Mouse (Mus musculus) midbrain, embryonic 13.5 days (tissue): ENCODE data around the gene Myh3. TPM values are rescaled to one million over a fixed set of nuclear protein-coding genes. Genes with fewer than 3 reads are reported as not detected.
A peak's percentile ranks its signal among the peaks of the same experiment; 100 is the strongest.

Source experiments
- ATAC-seq: fragments of 200-750 bp; cut with Nextera tagmentation; 2 replicates; pipeline ENCODE4 v1.8.0; 2017; ENCODE audit warnings: mild to moderate bottlenecking, moderate TSS enrichment, moderate library complexity
- H3K27ac ChIP-seq: fragments of 300-500 bp; sonication (generic); 2 replicates; pipeline ENCODE4 v1.5.1; 2015; ENCODE audit warnings: inconsistent platforms, mild to moderate bottlenecking, moderate library complexity
- H3K27me3 ChIP-seq: fragments of 300-500 bp; sonication (generic); 2 replicates; pipeline ENCODE4 v1.6.1; 2015; ENCODE audit warnings: mild to moderate bottlenecking, inconsistent platforms
- H3K36me3 ChIP-seq: fragments of 300-500 bp; sonication (generic); 2 replicates; pipeline ENCODE4 v1.6.1; 2015; ENCODE audit warnings: mild to moderate bottlenecking, inconsistent platforms
- H3K4me1 ChIP-seq: fragments of 300-500 bp; sonication (generic); replicated peaks from 2 replicates; pipeline ENCODE4 v1.6.1; 2015; ENCODE audit warnings: inconsistent platforms
- H3K4me2 ChIP-seq: fragments of 300-500 bp; sonication (generic); replicated peaks from 2 replicates; pipeline ENCODE4 v1.6.1; 2015; ENCODE audit warnings: moderate library complexity, mild to moderate bottlenecking, inconsistent platforms
- H3K4me3 ChIP-seq: fragments of 300-500 bp; sonication (generic); replicated peaks from 2 replicates; pipeline ENCODE4 v1.5.1; 2015; ENCODE audit warnings: mild to moderate bottlenecking, inconsistent platforms
- H3K9ac ChIP-seq: fragments of 300-500 bp; sonication (generic); replicated peaks from 2 replicates; pipeline ENCODE4 v1.6.1; 2015; ENCODE audit warnings: mild to moderate bottlenecking, inconsistent platforms
- H3K9me3 ChIP-seq: fragments of 300-500 bp; sonication (generic); 2 replicates; pipeline ENCODE4 v1.6.1; 2016; ENCODE audit warnings: mild to moderate bottlenecking, inconsistent platforms
- WGBS: fragments of 180-500 bp; shearing (Covaris S2); methylation state at CpG from one replicate; pipeline ENCODE4 v1.1.7; 2015; 5-methylcytosine and 5-hydroxymethylcytosine counted together
- polyA plus RNA-seq: library from polyadenylated mRNA; unstranded; fragments of >200 nt; fragmentation: Nextera tagmentation; extraction: Ambion mirVana; gene quantifications from 2 replicates; pipeline ENCODE4 v1.2.1, GENCODE M21; 2015

Myh3 gene
- polyA plus RNA-seq, 1 experiment from 2014 or later, result 0.35 TPM

DNA sequence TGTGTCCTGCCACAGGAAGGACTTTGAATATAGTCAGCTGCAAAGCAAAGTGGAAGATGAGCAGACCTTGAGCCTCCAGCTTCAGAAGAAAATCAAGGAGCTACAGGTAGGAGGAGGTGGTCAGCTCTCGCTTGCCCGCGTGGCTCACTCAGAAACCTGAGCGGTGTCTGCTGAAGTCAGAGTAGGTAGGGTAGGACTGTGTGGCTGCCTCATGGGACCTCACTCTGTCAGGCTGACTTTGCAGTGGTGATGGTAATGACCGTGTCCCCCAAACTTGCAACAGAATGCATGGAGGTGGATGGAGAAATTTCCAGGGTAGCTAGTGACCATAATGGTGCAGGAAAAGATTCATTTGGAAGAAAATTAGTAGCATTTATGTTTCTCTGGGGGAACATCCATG lies 15.6 kb downstream of the Myh3 start:
- no peaks in the 10 kb centered on the region for H3K9me3 ChIP-seq
- H3K4me3 ChIP-seq, result no peak overlapping the region
- no peaks in the 10 kb centered on the region for H3K4me1 ChIP-seq
- ATAC-seq, result no peak
- 96% methylated on average over 5 of the region's 5 CpGs for WGBS
- no peak overlapping the region for H3K27ac ChIP-seq
- H3K9ac ChIP-seq, result no peak overlapping the region
- peaks cover under 1% of the 10 kb centered on the region; the same call in 1 of the 2 replicates for H3K27me3 ChIP-seq
- H3K4me2 ChIP-seq, result no peak overlapping the region
- H3K36me3 ChIP-seq, result no peaks in the 10 kb centered on the region

DNA sequence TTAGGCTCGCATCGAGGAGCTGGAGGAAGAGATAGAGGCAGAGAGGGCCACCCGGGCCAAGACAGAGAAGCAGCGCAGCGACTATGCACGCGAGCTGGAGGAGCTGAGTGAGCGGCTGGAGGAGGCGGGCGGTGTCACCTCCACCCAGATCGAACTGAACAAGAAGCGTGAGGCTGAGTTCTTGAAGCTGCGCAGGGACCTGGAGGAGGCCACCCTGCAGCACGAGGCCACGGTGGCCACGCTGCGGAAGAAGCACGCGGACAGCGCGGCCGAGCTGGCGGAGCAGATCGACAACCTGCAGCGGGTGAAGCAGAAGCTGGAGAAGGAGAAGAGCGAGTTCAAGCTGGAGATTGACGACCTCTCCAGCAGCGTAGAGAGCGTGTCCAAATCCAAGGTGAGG lies 16.4 kb downstream of the Myh3 start:
- 79% methylated on average over 29 of the region's 29 CpGs for WGBS
- Histone ChIP-seq H3K4me2 (no peak overlapping the region), H3K9me3 (no peaks in the 10 kb centered on the region), H3K9ac (no peak overlapping the region), H3K36me3 (no peaks in the 10 kb centered on the region), H3K27ac (no peak overlapping the region), H3K27me3 (no peaks in the 10 kb centered on the region), H3K4me1 (no peaks in the 10 kb centered on the region), H3K4me3 (no peak overlapping the region)
- ATAC-seq, result no peak

DNA sequence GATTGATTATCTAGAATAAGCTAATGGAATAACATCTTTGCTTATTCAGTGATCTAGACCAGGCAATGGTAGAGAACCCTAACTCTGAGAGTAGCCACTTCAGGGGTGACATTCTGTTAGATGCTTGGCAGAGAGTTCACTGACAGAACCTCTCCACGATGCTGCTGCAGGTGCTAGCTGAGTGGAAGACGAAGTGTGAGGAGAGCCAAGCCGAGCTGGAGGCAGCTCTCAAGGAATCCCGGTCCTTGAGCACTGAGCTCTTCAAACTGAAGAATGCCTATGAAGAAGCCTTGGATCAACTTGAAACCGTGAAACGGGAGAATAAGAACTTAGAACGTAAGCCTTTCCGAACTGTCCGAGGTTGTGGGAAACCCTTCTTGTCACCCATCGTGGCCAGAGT lies 19.6 kb downstream of the Myh3 start:
- WGBS, result 95% methylated on average over 10 of the region's 10 CpGs

DNA sequence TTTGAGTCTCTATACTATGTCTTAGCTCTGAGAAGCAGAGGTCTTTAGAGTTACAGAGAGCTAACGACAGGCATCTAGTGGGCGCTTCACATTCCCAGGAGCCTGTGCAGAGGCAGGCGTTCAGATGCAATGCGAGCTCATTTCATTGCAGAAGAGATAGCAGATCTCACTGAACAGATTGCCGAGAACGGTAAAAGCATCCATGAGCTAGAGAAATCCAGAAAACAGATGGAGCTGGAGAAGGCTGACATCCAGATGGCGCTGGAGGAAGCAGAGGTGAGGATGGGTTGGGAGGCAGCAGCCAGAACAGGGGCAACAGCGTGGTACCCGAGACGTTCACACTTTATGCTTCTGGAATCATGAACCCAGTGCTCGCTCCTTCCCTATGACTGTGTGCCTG lies 20.3 kb downstream of the Myh3 start:
- WGBS, result 91% methylated on average over 11 of the region's 11 CpGs
- no peak for ATAC-seq
- no peak overlapping the region for H3K4me2 ChIP-seq

More for the DNA sequence above, 19.6 kb downstream of the Myh3 start:
- H3K27ac ChIP-seq, result no peak overlapping the region
- H3K4me2 ChIP-seq, result no peak overlapping the region
- no peaks in the 10 kb centered on the region for H3K27me3 ChIP-seq
- H3K4me3 ChIP-seq, result no peak overlapping the region
- no peaks in the 10 kb centered on the region for H3K9me3 ChIP-seq
- ATAC-seq, result no peak
- H3K9ac ChIP-seq, result no peak overlapping the region
- H3K36me3 ChIP-seq, result no peaks in the 10 kb centered on the region
- H3K4me1 ChIP-seq, result no peaks in the 10 kb centered on the region

DNA sequence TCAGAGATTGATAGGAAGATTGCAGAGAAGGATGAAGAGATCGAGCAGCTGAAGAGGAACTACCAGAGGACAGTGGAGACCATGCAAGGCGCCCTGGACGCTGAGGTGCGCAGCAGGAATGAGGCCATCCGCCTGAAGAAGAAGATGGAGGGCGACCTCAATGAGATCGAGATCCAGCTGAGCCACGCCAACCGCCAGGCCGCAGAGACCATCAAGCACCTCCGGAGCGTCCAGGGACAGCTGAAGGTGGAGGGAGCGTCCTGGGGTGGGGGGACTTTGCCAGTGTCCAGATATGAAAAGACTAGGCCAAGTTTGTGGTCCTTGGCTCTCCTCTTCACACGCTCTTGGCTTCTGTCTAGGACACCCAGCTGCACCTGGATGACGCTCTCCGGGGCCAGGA lies 21.1 kb downstream of the Myh3 start:
- 95% methylated on average over 16 of the region's 16 CpGs for WGBS
- no peaks in the 10 kb centered on the region for H3K36me3 ChIP-seq
- H3K27me3 ChIP-seq, result no peaks in the 10 kb centered on the region
- no peak overlapping the region for H3K9ac ChIP-seq
- no peak overlapping the region for H3K4me2 ChIP-seq
- H3K4me3 ChIP-seq, result no peak overlapping the region
- H3K4me1 ChIP-seq, result no peaks in the 10 kb centered on the region
- no peaks in the 10 kb centered on the region for H3K9me3 ChIP-seq
- ATAC-seq, result no peak
- no peak overlapping the region for H3K27ac ChIP-seq

More for the DNA sequence above, 20.3 kb downstream of the Myh3 start:
- no peaks in the 10 kb centered on the region for H3K9me3 ChIP-seq
- no peaks in the 10 kb centered on the region for H3K27me3 ChIP-seq
- H3K27ac ChIP-seq, result no peak overlapping the region
- H3K9ac ChIP-seq, result no peak overlapping the region
- no peaks in the 10 kb centered on the region for H3K36me3 ChIP-seq
- no peaks in the 10 kb centered on the region for H3K4me1 ChIP-seq
- H3K4me3 ChIP-seq, result no peak overlapping the region

DNA sequence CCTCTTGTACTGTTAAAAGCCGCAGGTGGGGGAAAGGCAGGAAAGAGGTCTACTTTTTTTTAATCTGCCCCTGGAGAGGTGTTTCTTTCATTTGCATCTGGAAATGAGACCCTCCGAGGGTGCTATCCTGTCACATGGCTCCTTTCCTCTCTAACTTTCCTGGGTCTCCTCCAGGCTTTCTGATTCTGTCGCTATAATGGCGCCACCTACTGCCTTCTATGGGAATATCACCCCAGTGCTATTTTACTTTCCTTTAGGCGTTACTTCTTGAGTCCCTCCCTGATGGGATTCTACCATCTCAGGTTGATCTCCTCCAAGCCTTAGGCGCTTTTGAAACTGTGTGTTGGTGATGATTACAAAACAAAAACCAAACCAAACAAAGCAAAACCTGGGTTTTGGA lies 22.1 kb downstream of the Myh3 start:
- Histone ChIP-seq H3K9ac (no peak overlapping the region), H3K4me1 (no peaks in the 10 kb centered on the region), H3K27ac (no peak overlapping the region), H3K4me3 (no peak overlapping the region), H3K4me2 (no peak overlapping the region), H3K36me3 (no peaks in the 10 kb centered on the region), H3K9me3 (no peaks in the 10 kb centered on the region), H3K27me3 (no peaks in the 10 kb centered on the region)
- WGBS, result 39% methylated on average over 6 of the region's 6 CpGs
- ATAC-seq, result no peak

DNA sequence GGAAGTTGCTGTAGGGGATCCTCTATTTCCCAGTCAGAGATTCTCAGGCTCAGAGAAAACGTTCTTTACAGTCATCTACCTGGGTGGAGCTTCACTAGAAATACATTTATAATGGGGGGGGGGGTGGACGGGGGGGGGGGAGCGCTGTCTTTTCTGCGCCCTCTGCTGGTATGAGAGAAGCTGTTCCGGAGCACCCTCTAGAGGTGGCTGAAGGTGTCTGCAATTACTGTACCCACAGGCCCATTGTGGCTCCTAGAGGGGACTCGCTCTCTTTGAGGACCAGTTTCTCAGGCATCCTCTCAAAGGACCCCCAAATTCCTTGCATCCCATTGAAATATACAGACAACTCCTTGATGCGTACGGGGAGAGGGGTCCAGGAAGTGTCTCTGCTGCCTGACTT lies 23.6 kb downstream of the Myh3 start:
- Histone ChIP-seq H3K4me1 (no peaks in the 10 kb centered on the region), H3K9ac (no peak overlapping the region), H3K9me3 (no peaks in the 10 kb centered on the region), H3K4me2 (no peak overlapping the region), H3K4me3 (no peak overlapping the region), H3K36me3 (no peaks in the 10 kb centered on the region), H3K27me3 (no peaks in the 10 kb centered on the region), H3K27ac (no peak overlapping the region)
- no peak for ATAC-seq
- WGBS, result 28% methylated on average over 8 of the region's 8 CpGs

DNA sequence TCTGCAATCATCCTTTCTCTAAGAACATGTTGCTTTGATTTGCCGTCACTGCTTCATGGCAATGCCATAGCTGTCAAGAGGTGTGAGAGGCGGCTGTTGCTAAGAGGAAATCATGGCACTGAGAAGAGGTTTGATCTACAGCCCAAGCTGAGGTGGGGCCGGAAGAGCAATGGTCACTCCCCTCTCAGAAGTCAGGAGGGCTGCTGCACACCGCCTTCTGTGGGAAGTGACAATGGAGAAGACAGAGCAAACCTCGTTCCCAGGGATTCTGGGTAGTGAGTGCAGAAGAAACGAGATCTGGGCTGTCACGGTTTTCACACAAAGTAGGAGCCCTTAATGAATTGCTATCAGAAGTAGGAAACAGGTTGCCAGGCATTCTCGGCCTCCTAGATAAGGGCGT lies 25.2 kb downstream of the Myh3 start:
- Histone ChIP-seq H3K9ac (no peak overlapping the region), H3K27me3 (no peaks in the 10 kb centered on the region), H3K9me3 (no peaks in the 10 kb centered on the region), H3K4me2 (no peak overlapping the region), H3K4me3 (no peak overlapping the region), H3K27ac (no peak overlapping the region), H3K4me1 (no peaks in the 10 kb centered on the region), H3K36me3 (no peaks in the 10 kb centered on the region)
- WGBS, result 86% methylated on average over 9 of the region's 9 CpGs
- ATAC-seq, result no peak

DNA sequence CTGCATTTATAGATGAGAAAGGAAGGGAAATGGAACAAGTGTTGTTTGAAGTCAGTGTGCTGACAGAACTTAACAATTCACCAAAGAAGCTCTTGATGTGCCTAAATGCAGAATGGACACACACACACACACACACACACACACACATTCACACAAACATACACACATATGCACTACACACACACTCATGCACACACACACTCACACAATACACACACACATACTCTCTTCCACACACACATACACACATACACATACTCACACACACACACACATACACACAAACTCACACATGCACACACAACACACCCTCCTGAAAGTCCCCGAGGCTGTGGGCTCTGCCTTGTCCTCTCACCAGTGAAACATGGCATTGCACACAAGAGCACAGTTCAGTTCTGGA lies 26.1 kb downstream of the Myh3 start:
- H3K36me3 ChIP-seq, result no peaks in the 10 kb centered on the region
- no peak overlapping the region for H3K9ac ChIP-seq
- H3K4me3 ChIP-seq, result no peak overlapping the region
- no peak for ATAC-seq
- 83% methylated on average over 1 of the region's 1 CpGs for WGBS
- H3K27ac ChIP-seq, result no peak overlapping the region
- H3K4me1 ChIP-seq, result no peaks in the 10 kb centered on the region
- H3K27me3 ChIP-seq, result peaks cover under 1% of the 10 kb centered on the region; the same call in 1 of the 2 replicates
- no peak overlapping the region for H3K4me2 ChIP-seq
- no peaks in the 10 kb centered on the region for H3K9me3 ChIP-seq

DNA sequence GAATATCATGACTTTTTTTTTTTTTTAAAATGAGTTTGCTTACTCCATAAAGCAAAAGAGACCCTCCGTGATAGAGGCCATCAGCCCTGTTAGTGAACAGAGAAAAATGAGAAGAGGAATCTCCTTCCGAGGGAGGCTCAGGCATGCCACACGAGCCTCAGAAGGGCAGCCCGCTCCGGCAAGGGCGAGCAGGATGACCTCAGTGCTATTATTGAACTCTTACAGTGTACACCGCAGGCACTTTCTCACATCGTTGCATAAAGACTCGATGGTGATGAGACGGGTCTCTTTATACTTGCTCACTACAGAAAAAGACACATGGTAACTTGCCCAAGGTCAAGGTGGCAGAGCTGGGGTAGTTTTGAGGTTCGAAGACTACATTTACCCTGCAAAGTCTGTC lies 26.6 kb downstream of the Myh3 start:
- Histone ChIP-seq H3K27ac (no peak overlapping the region), H3K4me1 (no peaks in the 10 kb centered on the region), H3K9me3 (no peaks in the 10 kb centered on the region), H3K4me2 (no peak overlapping the region), H3K36me3 (no peaks in the 10 kb centered on the region), H3K4me3 (no peak overlapping the region), H3K27me3 (peaks cover 3% of the 10 kb centered on the region; the same call in 1 of the 2 replicates), H3K9ac (no peak overlapping the region)
- 81% methylated on average over 11 of the region's 11 CpGs for WGBS
- ATAC-seq, result no peak

DNA sequence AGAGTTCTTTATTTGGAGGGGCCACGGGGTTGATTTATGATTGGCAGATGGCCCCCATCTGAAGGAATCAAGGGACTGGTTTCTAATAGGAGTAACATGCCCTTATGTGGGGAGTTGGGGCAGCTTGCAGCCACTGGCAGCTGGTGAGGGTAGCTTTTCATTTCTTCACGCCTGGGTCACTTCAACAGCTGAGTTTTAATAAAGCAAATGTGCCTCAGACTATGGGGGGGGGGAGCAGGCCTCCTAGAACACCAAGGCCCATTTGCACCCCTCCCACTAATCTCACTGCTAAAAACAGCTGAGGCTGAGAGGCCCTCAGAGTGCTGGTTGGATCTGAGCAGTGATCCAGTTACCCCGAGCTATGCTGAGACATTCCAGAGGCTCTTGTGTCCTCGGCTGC lies 27.6 kb downstream of the Myh3 start:
- Histone ChIP-seq H3K9me3 (no peaks in the 10 kb centered on the region), H3K4me3 (no peak overlapping the region), H3K36me3 (no peaks in the 10 kb centered on the region), H3K4me2 (no peak overlapping the region), H3K9ac (no peak overlapping the region), H3K27ac (no peak overlapping the region), H3K4me1 (no peaks in the 10 kb centered on the region), H3K27me3 (peaks cover 3% of the 10 kb centered on the region; the same call in 1 of the 2 replicates)
- no peak for ATAC-seq
- WGBS, result 35% methylated on average over 4 of the region's 4 CpGs

DNA sequence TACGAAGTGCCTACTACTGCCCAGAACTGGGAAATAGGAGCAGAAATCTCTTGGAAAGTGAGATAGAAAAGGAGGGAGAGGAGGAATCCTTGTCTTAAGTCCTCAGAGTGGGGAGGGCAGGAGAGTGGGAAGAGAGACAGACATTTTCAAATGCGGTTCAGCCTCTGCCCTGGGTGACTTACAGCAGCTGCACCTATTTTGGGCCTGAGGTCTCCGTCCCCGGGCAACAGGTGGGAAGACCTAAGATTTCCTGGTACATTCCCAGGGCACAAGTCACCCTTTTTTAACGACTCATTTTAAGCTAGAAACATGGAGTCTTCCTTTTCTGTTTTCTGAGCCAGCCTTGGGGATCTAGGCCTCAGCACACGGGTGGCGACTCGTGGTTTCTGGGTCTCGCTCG lies 28.9 kb downstream of the Myh3 start:
- ATAC-seq, result no peak
- H3K4me3 ChIP-seq, result no peak overlapping the region
- no peaks in the 10 kb centered on the region for H3K4me1 ChIP-seq
- H3K9ac ChIP-seq, result no peak overlapping the region
- WGBS, result 84% methylated on average over 10 of the region's 10 CpGs
- H3K27ac ChIP-seq, result no peak overlapping the region
- no peaks in the 10 kb centered on the region for H3K9me3 ChIP-seq
- H3K4me2 ChIP-seq, result no peak overlapping the region
- peaks cover 13% of the 10 kb centered on the region for H3K27me3 ChIP-seq
- H3K36me3 ChIP-seq, result no peaks in the 10 kb centered on the region

DNA sequence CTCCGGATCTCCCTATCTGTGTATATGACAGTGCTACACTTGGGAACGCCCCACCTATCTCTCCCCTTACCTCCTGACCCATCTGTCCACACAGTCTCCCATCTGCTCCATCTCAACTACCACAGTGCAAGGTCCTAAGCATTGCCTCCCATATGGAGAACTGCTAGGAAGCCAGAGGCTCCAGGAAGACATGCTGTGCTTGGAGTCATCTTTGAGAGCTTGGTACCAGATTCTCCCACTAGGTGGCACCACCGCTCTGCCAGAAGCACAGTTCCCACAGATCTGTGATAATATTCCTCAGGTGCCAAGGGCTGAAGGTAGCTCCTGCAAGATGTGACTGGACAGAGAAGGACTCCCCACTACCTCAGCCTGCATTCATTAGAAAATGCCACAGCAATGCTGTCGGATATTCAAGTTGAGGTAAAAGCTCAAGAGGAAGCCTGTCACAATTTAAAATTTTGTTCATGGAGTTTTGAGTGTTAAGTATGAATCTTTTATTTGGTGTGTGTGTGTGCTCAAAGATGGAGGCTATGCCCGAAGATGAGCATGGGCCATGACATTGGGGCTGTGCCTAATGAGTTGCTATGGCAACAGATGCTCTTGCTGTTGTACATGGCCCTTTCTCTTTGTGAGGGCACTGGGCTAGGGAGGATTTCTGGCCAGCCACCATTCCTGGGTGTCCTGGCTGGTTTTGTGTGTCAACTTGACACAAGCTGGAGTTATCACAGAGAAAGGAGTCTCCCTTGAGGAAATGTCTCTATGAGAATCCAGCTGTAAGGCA lies 32.3 kb downstream of the Myh3 start:
- Histone ChIP-seq H3K27ac (no peak overlapping the region), H3K4me2 (no peak overlapping the region), H3K9ac (no peak overlapping the region), H3K4me3 (no peak overlapping the region), H3K36me3 (no peaks in the 10 kb centered on the region), H3K4me1 (no peaks in the 10 kb centered on the region), H3K27me3 (peaks cover 13% of the 10 kb centered on the region), H3K9me3 (no peaks in the 10 kb centered on the region)
- ATAC-seq, result peak; percentile 71
- WGBS, result 32% methylated on average over 5 of the region's 5 CpGs
